Mouse (Mus musculus) cerebellum, postnatal 14 days (tissue): ENCODE measurements at regions not wholly inside any gene's neighbourhood (a gene's known extent, or its start where the extent isn't known, plus 50 kb on each side); places are given as distances from the start of the nearest gene placed in this dataset.

Experiments
- DNase-seq, 2 experiments: peaks; one replicate each; pipeline ENCODE4 v3.0.0; 2021; ENCODE audit warnings: mixed read lengths in 2 of 2

- DNase-seq, result no peak
These were observed 1795.2 kb upstream of the Gm37988 start for GRCm38 (mm10) chr1:3012530-3012929.

GRCm38 (mm10) chr1:3062759-3063158, 1744.9 kb upstream of the Gm37988 start:
- no peak for DNase-seq

- no peak for DNase-seq
These were observed 1713.3 kb upstream of the Gm37988 start for GRCm38 (mm10) chr1:3094375-3094774.

GRCm38 (mm10) chr1:3094910-3095309, 1712.8 kb upstream of the Gm37988 start:
- DNase-seq, result no peak

GRCm38 (mm10) chr1:3113564-3113963, 1694.1 kb upstream of the Gm37988 start:
- DNase-seq, result no peak

- DNase-seq, result no peak
These were observed 1687.9 kb upstream of the Gm37988 start for GRCm38 (mm10) chr1:3119498-3120391.

GRCm38 (mm10) chr1:3120392-3120690, 1687.4 kb upstream of the Gm37988 start:
- DNase-seq, result no peak

GRCm38 (mm10) chr1:3121288-3121687, 1686.4 kb upstream of the Gm37988 start:
- DNase-seq, result peak; percentile 9

- no peak for DNase-seq
These were observed 1685.9 kb upstream of the Gm37988 start for GRCm38 (mm10) chr1:3121745-3122144.
